Mouse (Mus musculus) forebrain, embryonic 13.5 days (tissue): ENCODE measurements at regions not wholly inside any gene's neighbourhood (a gene's known extent, or its start where the extent isn't known, plus 50 kb on each side); places are given as distances from the start of the nearest gene placed in this dataset.

ENCODE experiments used
- ATAC-seq: fragments of 200-750 bp; cut with Nextera tagmentation; 2 replicates; pipeline ENCODE4 v1.8.0; 2017
- H3K27ac ChIP-seq: fragments of 300-500 bp; sonication (generic); 2 replicates; pipeline ENCODE4 v1.5.1; 2015; ENCODE audit warnings: inconsistent platforms, mild to moderate bottlenecking, moderate library complexity
- H3K27me3 ChIP-seq: fragments of 300-500 bp; sonication (generic); 2 replicates; pipeline ENCODE4 v1.6.1; 2015; ENCODE audit warnings: mild to moderate bottlenecking, inconsistent platforms
- H3K36me3 ChIP-seq: fragments of 300-500 bp; sonication (generic); 2 replicates; pipeline ENCODE4 v1.6.1; 2015; ENCODE audit warnings: mild to moderate bottlenecking, inconsistent platforms; ENCODE audit not compliant: poor library complexity, severe bottlenecking
- H3K4me1 ChIP-seq: fragments of 300-500 bp; sonication (generic); 2 replicates; pipeline ENCODE4 v1.6.1; 2015; ENCODE audit warnings: inconsistent platforms
- H3K4me2 ChIP-seq: fragments of 300-500 bp; sonication (generic); 2 replicates; pipeline ENCODE4 v1.6.1; 2015; ENCODE audit warnings: inconsistent platforms, mild to moderate bottlenecking, moderate library complexity
- H3K4me3 ChIP-seq: fragments of 300-500 bp; sonication (generic); 2 replicates; pipeline ENCODE4 v1.5.1; 2015; ENCODE audit warnings: mild to moderate bottlenecking, inconsistent platforms
- H3K9ac ChIP-seq: fragments of 300-500 bp; sonication (generic); 2 replicates; pipeline ENCODE4 v1.6.1; 2015; ENCODE audit warnings: mild to moderate bottlenecking, inconsistent platforms
- H3K9me3 ChIP-seq: fragments of 300-500 bp; sonication (generic); replicated peaks from 2 replicates; pipeline ENCODE4 v1.6.1; 2016; ENCODE audit warnings: inconsistent platforms
- WGBS: fragments of 180-500 bp; shearing (Covaris S2); methylation state at CpG from one replicate; pipeline ENCODE4 v1.1.7; 2015; 5-methylcytosine and 5-hydroxymethylcytosine counted together

GRCm38 (mm10) chr11:65551073-65551472 is 237.0 kb downstream of the Map2k4 start:
- no peak overlapping the region for H3K27ac ChIP-seq
- 94% methylated on average over 6 of the region's 6 CpGs for WGBS

GRCm38 (mm10) chr11:65544281-65544680 is 243.8 kb downstream of the Map2k4 start:
- no peak overlapping the region for H3K4me2 ChIP-seq
- H3K9ac ChIP-seq: no peak overlapping the region
- H3K4me1 ChIP-seq: no peaks in the 10 kb centered on the region
- H3K4me3 ChIP-seq: no peak overlapping the region
- no peak for ATAC-seq
- no peaks in the 10 kb centered on the region for H3K36me3 ChIP-seq
- H3K9me3 ChIP-seq: no peaks in the 10 kb centered on the region
- no peak overlapping the region for H3K27ac ChIP-seq
- H3K27me3 ChIP-seq: no peaks in the 10 kb centered on the region
- WGBS: 82% methylated on average over 5 of the region's 5 CpGs

More at GRCm38 (mm10) chr11:65551073-65551472, 237.0 kb downstream of the Map2k4 start:
- ATAC-seq: no peak
- Histone ChIP-seq H3K4me2 (no peak overlapping the region), H3K36me3 (no peaks in the 10 kb centered on the region), H3K4me3 (no peak overlapping the region), H3K4me1 (no peaks in the 10 kb centered on the region), H3K9me3 (no peaks in the 10 kb centered on the region), H3K9ac (no peak overlapping the region), H3K27me3 (no peaks in the 10 kb centered on the region)

GRCm38 (mm10) chr11:65543581-65543980 is 244.5 kb downstream of the Map2k4 start:
- H3K9me3 ChIP-seq: no peaks in the 10 kb centered on the region
- WGBS: 88% methylated on average over 3 of the region's 3 CpGs
- no peak overlapping the region for H3K4me2 ChIP-seq
- H3K27me3 ChIP-seq: no peaks in the 10 kb centered on the region
- H3K9ac ChIP-seq: no peak overlapping the region
- H3K36me3 ChIP-seq: no peaks in the 10 kb centered on the region
- no peaks in the 10 kb centered on the region for H3K4me1 ChIP-seq
- no peak overlapping the region for H3K27ac ChIP-seq
- no peak overlapping the region for H3K4me3 ChIP-seq
- no peak for ATAC-seq

- Histone ChIP-seq H3K36me3 (no peaks in the 10 kb centered on the region), H3K27me3 (no peaks in the 10 kb centered on the region), H3K9me3 (no peaks in the 10 kb centered on the region), H3K4me3 (no peak overlapping the region), H3K27ac (no peak overlapping the region), H3K4me2 (no peak overlapping the region), H3K4me1 (no peaks in the 10 kb centered on the region), H3K9ac (no peak overlapping the region)
- WGBS: 84% methylated on average over 16 of the region's 16 CpGs
- no peak for ATAC-seq
Observed at GRCm38 (mm10) chr11:65537046-65537630, 251.0 kb downstream of the Map2k4 start.

GRCm38 (mm10) chr11:65535726-65536442 is 252.2 kb downstream of the Map2k4 start:
- Histone ChIP-seq H3K4me2 (no peak overlapping the region), H3K4me3 (no peak overlapping the region), H3K9me3 (no peaks in the 10 kb centered on the region), H3K27me3 (no peaks in the 10 kb centered on the region), H3K9ac (no peak overlapping the region), H3K27ac (no peak overlapping the region), H3K36me3 (no peaks in the 10 kb centered on the region), H3K4me1 (no peaks in the 10 kb centered on the region)
- ATAC-seq: no peak
- 92% methylated on average over 8 of the region's 8 CpGs for WGBS

- Histone ChIP-seq H3K4me2 (no peak overlapping the region), H3K4me1 (no peaks in the 10 kb centered on the region), H3K9me3 (no peaks in the 10 kb centered on the region), H3K36me3 (no peaks in the 10 kb centered on the region), H3K27me3 (no peaks in the 10 kb centered on the region), H3K9ac (no peak overlapping the region), H3K4me3 (no peak overlapping the region), H3K27ac (no peak overlapping the region)
- 79% methylated on average over 5 of the region's 5 CpGs for WGBS
- ATAC-seq: no peak
Observed at GRCm38 (mm10) chr11:65530744-65531143, 257.4 kb downstream of the Map2k4 start.

GRCm38 (mm10) chr11:65505106-65505865 is 235.5 kb upstream of the Myocd start:
- 93% methylated on average over 19 of the region's 19 CpGs for WGBS
- no peak for ATAC-seq
- H3K9me3 ChIP-seq: no peaks in the 10 kb centered on the region
- no peaks in the 10 kb centered on the region for H3K36me3 ChIP-seq
- H3K27me3 ChIP-seq: no peaks in the 10 kb centered on the region
- no peak overlapping the region for H3K27ac ChIP-seq
- H3K4me2 ChIP-seq: no peak overlapping the region
- no peaks in the 10 kb centered on the region for H3K4me1 ChIP-seq
- no peak overlapping the region for H3K4me3 ChIP-seq
- no peak overlapping the region for H3K9ac ChIP-seq

GRCm38 (mm10) chr11:65497979-65498378 is 228.2 kb upstream of the Myocd start:
- 78% methylated on average over 2 of the region's 2 CpGs for WGBS
- Histone ChIP-seq H3K4me3 (no peak overlapping the region), H3K27me3 (no peaks in the 10 kb centered on the region), H3K9me3 (no peaks in the 10 kb centered on the region), H3K36me3 (no peaks in the 10 kb centered on the region), H3K4me2 (no peak overlapping the region), H3K4me1 (no peaks in the 10 kb centered on the region), H3K9ac (no peak overlapping the region), H3K27ac (no peak overlapping the region)
- no peak for ATAC-seq

GRCm38 (mm10) chr11:65497415-65497814 is 227.6 kb upstream of the Myocd start:
- Histone ChIP-seq H3K27me3 (no peaks in the 10 kb centered on the region), H3K4me1 (no peaks in the 10 kb centered on the region), H3K27ac (no peak overlapping the region), H3K4me3 (no peak overlapping the region), H3K36me3 (no peaks in the 10 kb centered on the region), H3K9me3 (no peaks in the 10 kb centered on the region), H3K4me2 (no peak overlapping the region), H3K9ac (no peak overlapping the region)
- no peak for ATAC-seq
- 90% methylated on average over 6 of the region's 6 CpGs for WGBS

- WGBS: 26% methylated on average over 11 of the region's 11 CpGs
- Histone ChIP-seq H3K36me3 (no peaks in the 10 kb centered on the region), H3K27me3 (no peaks in the 10 kb centered on the region), H3K4me1 (no peaks in the 10 kb centered on the region), H3K4me2 (no peak overlapping the region), H3K27ac (no peak overlapping the region), H3K9me3 (no peaks in the 10 kb centered on the region), H3K9ac (no peak overlapping the region), H3K4me3 (no peak overlapping the region)
- ATAC-seq: no peak
Observed at GRCm38 (mm10) chr11:65495034-65495433, 225.2 kb upstream of the Myocd start.

- Histone ChIP-seq H3K4me2 (no peak overlapping the region), H3K9me3 (no peaks in the 10 kb centered on the region), H3K27ac (no peak overlapping the region), H3K4me1 (no peaks in the 10 kb centered on the region), H3K27me3 (no peaks in the 10 kb centered on the region), H3K4me3 (no peak overlapping the region), H3K36me3 (no peaks in the 10 kb centered on the region), H3K9ac (no peak overlapping the region)
- no peak for ATAC-seq
- 93% methylated on average over 3 of the region's 3 CpGs for WGBS
Observed at GRCm38 (mm10) chr11:65490426-65490825, 220.6 kb upstream of the Myocd start.

GRCm38 (mm10) chr11:65475821-65476540 is 206.2 kb upstream of the Myocd start:
- Histone ChIP-seq H3K36me3 (no peaks in the 10 kb centered on the region), H3K4me1 (peaks cover 3% of the 10 kb centered on the region; the same call in 1 of the 2 replicates), H3K27ac (no peak overlapping the region), H3K4me2 (no peak overlapping the region), H3K9me3 (no peaks in the 10 kb centered on the region), H3K4me3 (no peak overlapping the region), H3K9ac (no peak overlapping the region), H3K27me3 (no peaks in the 10 kb centered on the region)
- no peak; the same call in 1 of the 2 replicates for ATAC-seq
- 77% methylated on average over 18 of the region's 18 CpGs for WGBS
